Mouse (Mus musculus) myocyte (in vitro differentiated cells): ENCODE measurements at regions not wholly inside any gene's neighbourhood (a gene's known extent, or its start where the extent isn't known, plus 50 kb on each side); places are given as distances from the start of the nearest gene placed in this dataset.
A peak's percentile ranks its signal among the peaks of the same experiment; 100 is the strongest.

ENCODE experiments used
- H3K27me3 ChIP-seq: one replicate; pipeline ENCODE4 v1.6.1; 2011; ENCODE audit not compliant: control insufficient read depth, insufficient read depth, insufficient read length
- H3K36me3 ChIP-seq: one replicate; pipeline ENCODE4 v1.6.1; 2011; ENCODE audit not compliant: control insufficient read depth, insufficient read depth
- H3K4me2 ChIP-seq: one replicate; pipeline ENCODE4 v1.6.1; 2011; ENCODE audit warnings: low read depth, control low read depth
- H3K4me3 ChIP-seq: one replicate; pipeline ENCODE4 v1.5.1; 2011; ENCODE audit warnings: mild to moderate bottlenecking, control low read depth, moderate library complexity
- H3K79me2 ChIP-seq: one replicate; pipeline ENCODE4 v1.6.1; 2011; ENCODE audit not compliant: control insufficient read depth, insufficient read depth
- H3ac ChIP-seq: one replicate; pipeline ENCODE4 v1.6.1; 2011; ENCODE audit not compliant: control insufficient read depth, insufficient read length
- CEBPB ChIP-seq: IDR thresholded peaks from 2 replicates; pipeline ENCODE4 v1.6.1; 2011; ENCODE audit warnings: mild to moderate bottlenecking, moderate library complexity; ENCODE audit not compliant: poor library complexity, insufficient read depth, severe bottlenecking
- E2F4 ChIP-seq: IDR thresholded peaks from one replicate; pipeline ENCODE4 v1.6.1; 2011; ENCODE audit warnings: mild to moderate bottlenecking, control low read depth, moderate library complexity; ENCODE audit not compliant: insufficient read depth
- MAX ChIP-seq: IDR thresholded peaks from one replicate; pipeline ENCODE4 v1.6.1; 2011; ENCODE audit warnings: low read depth, mild to moderate bottlenecking, control low read depth
- MYOD1 ChIP-seq, 3 experiments: IDR thresholded peaks; one replicate each; pipeline ENCODE4 v1.6.1; 2011; ENCODE audit warnings: control low read depth in 2 of 3, low read depth in 2 of 3, mild to moderate bottlenecking in 2 of 3, moderate library complexity in 1 of 3; ENCODE audit not compliant: insufficient read length in 2 of 3, control insufficient read depth in 1 of 3
- MYOG ChIP-seq, 3 experiments: IDR thresholded peaks; one replicate each; pipeline ENCODE4 v1.6.1; 2011; ENCODE audit warnings: control low read depth in 2 of 3, low read depth in 2 of 3, mild to moderate bottlenecking in 2 of 3; ENCODE audit not compliant: insufficient read length in 2 of 3, control insufficient read depth in 1 of 3, insufficient read depth in 1 of 3
- POLR2A ChIP-seq: IDR thresholded peaks from one replicate; pipeline ENCODE4 v1.6.1; 2011; ENCODE audit warnings: low read depth, mild to moderate bottlenecking, control low read depth, moderate library complexity; ENCODE audit not compliant: insufficient read length
- POLR2AphosphoS2 ChIP-seq: IDR thresholded peaks from one replicate; pipeline ENCODE4 v1.6.1; 2011; ENCODE audit warnings: low read depth, control low read depth; ENCODE audit not compliant: insufficient read length
- REST ChIP-seq: IDR thresholded peaks from one replicate; pipeline ENCODE4 v1.6.1; 2011; ENCODE audit warnings: mild to moderate bottlenecking, control low read depth, moderate library complexity; ENCODE audit not compliant: insufficient read depth, insufficient read length
- SRF ChIP-seq: IDR thresholded peaks from one replicate; pipeline ENCODE4 v1.6.1; 2011; ENCODE audit warnings: low read depth; ENCODE audit not compliant: control insufficient read depth, insufficient read length
- TCF12 ChIP-seq: IDR thresholded peaks from one replicate; pipeline ENCODE4 v1.6.1; 2011; ENCODE audit warnings: mild to moderate bottlenecking, control low read depth; ENCODE audit not compliant: poor library complexity, insufficient read depth, severe bottlenecking
- TCF3 ChIP-seq: IDR thresholded peaks from one replicate; pipeline ENCODE4 v1.6.1; 2011; ENCODE audit warnings: low read depth, control low read depth; ENCODE audit not compliant: insufficient read length
- USF1 ChIP-seq: IDR thresholded peaks from one replicate; pipeline ENCODE4 v1.6.1; 2011; ENCODE audit warnings: low read depth, mild to moderate bottlenecking, control low read depth, moderate library complexity

DNA sequence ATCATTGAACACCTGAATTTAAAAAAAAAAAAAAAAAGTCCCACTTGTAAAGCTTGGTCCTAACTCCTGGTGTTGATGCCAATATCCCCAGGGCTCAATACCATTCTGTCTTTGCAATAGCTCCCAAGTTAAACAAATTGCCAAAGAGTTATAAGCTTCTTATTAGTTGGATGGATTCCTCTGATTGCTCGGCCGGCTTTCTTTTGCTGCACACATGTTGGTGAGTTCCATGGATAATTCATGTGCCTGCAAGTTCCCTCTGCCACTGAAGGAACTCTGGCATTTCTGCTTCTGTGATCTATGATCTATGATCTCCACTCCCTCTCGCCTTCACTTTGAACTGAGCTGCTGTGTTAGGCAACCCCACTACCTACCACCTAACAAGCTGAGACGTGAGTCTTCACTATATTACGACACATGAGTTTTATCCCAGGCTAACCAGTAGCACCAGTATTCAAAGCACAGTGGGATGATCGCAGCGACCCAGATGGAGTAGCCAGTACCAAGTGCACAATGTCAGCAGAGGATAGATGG, 393.6 kb upstream of the 4930412O13Rik start:
- no peak overlapping the region for H3ac ChIP-seq
- TF ChIP-seq TCF3 (no peak), POLR2AphosphoS2 (no peak), MAX (no peak), E2F4 (no peak), USF1 (no peak), REST (no peak), TCF12 (no peak), SRF (no peak), CEBPB (no peak)
- no peak overlapping the region for H3K4me2 ChIP-seq
- H3K79me2 ChIP-seq = no peaks in the 10 kb centered on the region
- H3K36me3 ChIP-seq = no peaks in the 10 kb centered on the region
- no peaks in the 10 kb centered on the region for H3K27me3 ChIP-seq
- H3K4me3 ChIP-seq = no peak overlapping the region

DNA sequence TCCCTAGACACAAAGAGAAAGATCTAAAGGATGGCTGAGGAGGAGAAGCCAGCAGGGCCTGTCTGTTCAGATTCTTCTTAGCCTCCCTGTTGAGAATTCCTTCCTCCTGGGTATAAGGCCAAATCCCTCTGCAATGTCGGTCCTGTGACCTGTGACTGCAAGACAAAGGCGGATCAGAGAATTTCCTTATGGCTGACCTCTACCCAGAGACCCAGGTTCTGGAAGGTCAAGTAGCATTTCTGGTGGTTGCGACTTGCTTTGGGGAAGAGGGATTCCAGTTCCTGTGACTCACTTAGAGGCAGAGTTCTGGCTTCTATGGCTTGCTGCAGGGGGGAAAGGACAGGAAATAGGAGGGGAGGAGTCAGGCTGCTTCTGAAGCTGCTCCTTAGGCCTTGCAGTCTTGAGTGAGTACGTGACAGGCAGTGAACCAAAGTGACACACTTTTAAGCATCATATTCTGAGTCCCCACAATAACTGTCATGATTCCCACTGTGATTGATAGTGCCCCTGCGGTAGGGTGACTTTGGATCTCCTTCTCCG, 387.4 kb upstream of the 4930412O13Rik start:
- Histone ChIP-seq H3K27me3 (no peaks in the 10 kb centered on the region), H3K4me3 (no peak overlapping the region), H3K79me2 (no peaks in the 10 kb centered on the region), H3ac (no peak overlapping the region), H3K36me3 (no peaks in the 10 kb centered on the region), H3K4me2 (peak overlapping the region; percentile 31)
- no peak for TF ChIP-seq MYOG (IDR thresholded peaks at IDR 0.05; ENCODE audit: control insufficient read depth in 1 of 3, insufficient read depth in 1 of 3, insufficient read length in 2 of 3, low read depth in 2 of 3)
- TF ChIP-seq USF1 = no peak
- no peak for TF ChIP-seq MAX
- TF ChIP-seq SRF = no peak
- TF ChIP-seq POLR2A = no peak
- no peak for TF ChIP-seq REST
- no peak for TF ChIP-seq E2F4

DNA sequence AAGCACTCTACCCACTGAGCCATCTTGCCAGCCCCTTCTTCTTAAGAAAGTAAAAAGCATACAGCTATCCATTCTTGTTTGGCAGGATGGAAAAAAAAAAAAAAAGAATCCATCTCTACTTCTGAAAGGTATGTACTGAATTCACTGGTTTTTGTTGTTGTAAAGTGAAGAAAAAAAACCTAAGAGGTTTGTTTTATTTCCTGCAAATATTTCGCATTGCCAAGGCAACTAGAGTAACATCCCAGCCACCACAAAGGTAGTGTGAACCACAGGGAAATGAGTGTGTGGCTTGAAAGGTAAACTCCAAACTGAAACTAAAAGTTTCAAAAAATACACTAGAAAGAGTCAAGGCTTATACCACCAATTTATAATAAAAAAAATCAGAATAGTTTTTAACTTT, 361.0 kb upstream of the 4930412O13Rik start:
- no peak overlapping the region for H3K4me3 ChIP-seq
- TF ChIP-seq POLR2A (no peak), TCF12 (no peak), REST (no peak), MYOD1 (IDR thresholded peaks at IDR 0.05; ENCODE audit: control insufficient read depth in 1 of 3, insufficient read length in 2 of 3, low read depth in 2 of 3) (no peak), MYOG (IDR thresholded peaks at IDR 0.05; ENCODE audit: control insufficient read depth in 1 of 3, insufficient read depth in 1 of 3, insufficient read length in 2 of 3, low read depth in 2 of 3) (no peak), E2F4 (no peak), CEBPB (no peak), MAX (no peak)
- H3K79me2 ChIP-seq = no peaks in the 10 kb centered on the region

DNA sequence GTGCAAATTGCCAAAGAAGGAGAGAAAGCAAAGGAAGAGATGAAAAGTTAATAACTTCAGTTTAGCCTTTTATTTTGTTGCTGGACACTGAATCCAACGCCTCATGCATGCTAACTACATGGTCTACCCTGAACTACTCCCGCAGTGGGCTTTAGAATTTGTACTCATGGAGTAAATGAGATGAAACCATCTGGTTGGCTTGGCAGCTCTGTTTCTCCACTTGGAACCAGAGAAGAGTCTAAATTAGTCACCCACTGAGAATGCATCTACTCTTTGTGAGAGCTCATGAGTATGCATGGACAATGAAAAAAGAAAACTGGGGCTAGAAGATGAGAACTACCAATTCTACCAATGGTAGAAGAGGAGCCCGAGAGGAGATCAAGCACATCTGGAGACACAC, 355.1 kb upstream of the 4930412O13Rik start:
- no peak for TF ChIP-seq USF1
- TF ChIP-seq MYOD1 (IDR thresholded peaks at IDR 0.05; ENCODE audit: control insufficient read depth in 1 of 3, insufficient read length in 2 of 3, low read depth in 2 of 3) = no peak
- no peak for TF ChIP-seq SRF
- no peak for TF ChIP-seq MYOG (IDR thresholded peaks at IDR 0.05; ENCODE audit: control insufficient read depth in 1 of 3, insufficient read depth in 1 of 3, insufficient read length in 2 of 3, low read depth in 2 of 3)
- no peak for TF ChIP-seq POLR2AphosphoS2
- TF ChIP-seq CEBPB = no peak
- TF ChIP-seq TCF3 = no peak
- TF ChIP-seq POLR2A = no peak
- TF ChIP-seq TCF12 = no peak
- no peak for TF ChIP-seq MAX
- no peak for TF ChIP-seq E2F4
- no peak for TF ChIP-seq REST
- no peak overlapping the region for H3K4me3 ChIP-seq
- H3K4me2 ChIP-seq = no peak overlapping the region
- no peaks in the 10 kb centered on the region for H3K36me3 ChIP-seq
- H3K79me2 ChIP-seq = no peaks in the 10 kb centered on the region
- no peaks in the 10 kb centered on the region for H3K27me3 ChIP-seq
- no peak overlapping the region for H3ac ChIP-seq

More for the DNA sequence above, 361.0 kb upstream of the 4930412O13Rik start:
- Histone ChIP-seq H3K4me2 (no peak overlapping the region), H3K36me3 (no peaks in the 10 kb centered on the region), H3K27me3 (no peaks in the 10 kb centered on the region), H3ac (no peak overlapping the region)

DNA sequence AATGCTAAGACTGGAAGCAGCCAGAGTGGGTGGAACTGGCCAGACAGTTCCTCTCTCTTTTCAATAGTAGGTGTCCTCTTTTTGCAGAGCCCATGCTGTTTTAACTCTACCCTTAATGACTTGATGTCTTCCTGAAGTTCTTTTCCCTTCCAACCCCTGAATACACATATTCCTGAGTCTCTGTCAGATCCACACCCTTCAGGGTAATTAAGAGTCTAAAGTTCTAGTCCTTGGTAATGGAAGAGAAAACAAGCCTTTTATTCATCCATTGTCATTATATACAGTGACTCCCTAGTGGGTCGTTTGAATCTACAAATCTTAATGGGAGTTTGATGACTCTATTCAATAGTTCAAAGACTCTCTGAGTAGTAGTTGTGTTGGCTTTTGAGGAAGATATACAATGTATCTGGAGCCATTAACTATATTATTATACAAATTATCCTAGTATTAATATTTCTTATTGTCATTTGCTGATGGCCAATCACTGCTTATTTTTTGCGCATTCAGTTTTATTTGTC, 345.9 kb upstream of the 4930412O13Rik start:
- TF ChIP-seq SRF = no peak
- TF ChIP-seq USF1 = no peak
- no peak for TF ChIP-seq MYOD1 (IDR thresholded peaks at IDR 0.05; ENCODE audit: control insufficient read depth in 1 of 3, insufficient read length in 2 of 3, low read depth in 2 of 3)
- no peak for TF ChIP-seq POLR2AphosphoS2
- TF ChIP-seq MAX = no peak
- TF ChIP-seq TCF12 = no peak
- Histone ChIP-seq H3K4me3 (no peak overlapping the region), H3ac (no peak overlapping the region), H3K27me3 (no peaks in the 10 kb centered on the region), H3K79me2 (no peaks in the 10 kb centered on the region), H3K4me2 (no peak overlapping the region), H3K36me3 (no peaks in the 10 kb centered on the region)
